Mouse (Mus musculus) midbrain, embryonic 12.5 days (tissue): ENCODE measurements around the gene Pla2g4a. TPM values are rescaled to one million over a fixed set of nuclear protein-coding genes. Genes with fewer than 3 reads are reported as not detected.
A peak's percentile ranks its signal among the peaks of the same experiment; 100 is the strongest.

Experiments
- ATAC-seq: fragments of 200-750 bp; cut with Nextera tagmentation; 2 replicates; pipeline ENCODE4 v1.8.0; 2017; ENCODE audit warnings: low read depth, moderate TSS enrichment, moderate library complexity; ENCODE audit not compliant: low FRiP score
- H3K27ac ChIP-seq: fragments of 300-500 bp; sonication (generic); replicated peaks from 2 replicates; pipeline ENCODE4 v1.5.1; 2016; ENCODE audit warnings: mild to moderate bottlenecking
- H3K27me3 ChIP-seq: fragments of 300-500 bp; sonication (generic); 2 replicates; pipeline ENCODE4 v1.6.1; 2016; ENCODE audit warnings: mild to moderate bottlenecking
- H3K36me3 ChIP-seq: fragments of 300-500 bp; sonication (generic); 2 replicates; pipeline ENCODE4 v1.6.1; 2016
- H3K4me1 ChIP-seq: fragments of 300-500 bp; sonication (generic); 2 replicates; pipeline ENCODE4 v1.6.1; 2016
- H3K4me2 ChIP-seq: fragments of 300-500 bp; sonication (generic); replicated peaks from 2 replicates; pipeline ENCODE4 v1.6.1; 2016; ENCODE audit warnings: mild to moderate bottlenecking, moderate library complexity
- H3K4me3 ChIP-seq: fragments of 300-500 bp; sonication (generic); 2 replicates; pipeline ENCODE4 v1.5.1; 2016; ENCODE audit warnings: mild to moderate bottlenecking
- H3K9ac ChIP-seq: fragments of 300-500 bp; sonication (generic); replicated peaks from 2 replicates; pipeline ENCODE4 v1.6.1; 2016; ENCODE audit warnings: mild to moderate bottlenecking, moderate library complexity
- H3K9me3 ChIP-seq: fragments of 300-500 bp; sonication (generic); 2 replicates; pipeline ENCODE4 v1.6.1; 2016; ENCODE audit warnings: mild to moderate bottlenecking
- WGBS: fragments of 180-500 bp; shearing (Covaris S2); methylation state at CpG from one replicate; pipeline ENCODE4 v1.1.7; 2016; 5-methylcytosine and 5-hydroxymethylcytosine counted together
- polyA plus RNA-seq: library from polyadenylated mRNA; unstranded; fragments of >200 nt; fragmentation: Nextera tagmentation; extraction: Ambion mirVana; gene quantifications from 2 replicates; pipeline ENCODE4 v1.2.1, GENCODE M21; 2016

The Pla2g4a gene
- polyA plus RNA-seq, 1 experiment from 2014 or later: 3.8 TPM

GRCm38 (mm10) chr1:149922219-149922618 is 38.9 kb downstream of the Pla2g4a start:
- 16% methylated on average over 1 of the region's 1 CpGs for WGBS
- no peak for ATAC-seq

GRCm38 (mm10) chr1:149921325-149921724 is 39.8 kb downstream of the Pla2g4a start:
- WGBS: 88% methylated on average over 5 of the region's 5 CpGs
- H3K9ac ChIP-seq: no peak overlapping the region
- no peak overlapping the region for H3K4me3 ChIP-seq
- H3K27me3 ChIP-seq: no peaks in the 10 kb centered on the region
- no peaks in the 10 kb centered on the region for H3K36me3 ChIP-seq
- H3K9me3 ChIP-seq: no peaks in the 10 kb centered on the region
- no peak overlapping the region for H3K27ac ChIP-seq
- H3K4me1 ChIP-seq: no peaks in the 10 kb centered on the region
- no peak for ATAC-seq
- H3K4me2 ChIP-seq: no peak overlapping the region

More at GRCm38 (mm10) chr1:149922219-149922618, 38.9 kb downstream of the Pla2g4a start:
- H3K9me3 ChIP-seq: no peaks in the 10 kb centered on the region
- no peak overlapping the region for H3K4me3 ChIP-seq
- no peak overlapping the region for H3K9ac ChIP-seq
- no peaks in the 10 kb centered on the region for H3K36me3 ChIP-seq
- H3K27ac ChIP-seq: no peak overlapping the region
- no peaks in the 10 kb centered on the region for H3K27me3 ChIP-seq
- no peak overlapping the region for H3K4me2 ChIP-seq
- no peaks in the 10 kb centered on the region for H3K4me1 ChIP-seq

GRCm38 (mm10) chr1:149919301-149919700 is 41.8 kb downstream of the Pla2g4a start:
- Histone ChIP-seq H3K9ac (no peak overlapping the region), H3K27me3 (no peaks in the 10 kb centered on the region)
- WGBS: 84% methylated on average over 7 of the region's 7 CpGs

GRCm38 (mm10) chr1:149912984-149913383 is 48.1 kb downstream of the Pla2g4a start:
- Histone ChIP-seq H3K9ac (no peak overlapping the region), H3K9me3 (no peaks in the 10 kb centered on the region), H3K4me2 (no peak overlapping the region), H3K4me3 (no peak overlapping the region), H3K36me3 (no peaks in the 10 kb centered on the region), H3K27ac (no peak overlapping the region), H3K4me1 (no peaks in the 10 kb centered on the region), H3K27me3 (no peaks in the 10 kb centered on the region)
- WGBS: 83% methylated on average over 4 of the region's 4 CpGs
- no peak for ATAC-seq

More at GRCm38 (mm10) chr1:149919301-149919700, 41.8 kb downstream of the Pla2g4a start:
- Histone ChIP-seq H3K9me3 (no peaks in the 10 kb centered on the region), H3K36me3 (no peaks in the 10 kb centered on the region), H3K27ac (no peak overlapping the region), H3K4me1 (no peaks in the 10 kb centered on the region), H3K4me2 (no peak overlapping the region), H3K4me3 (no peak overlapping the region)
- no peak for ATAC-seq

- Histone ChIP-seq H3K36me3 (no peaks in the 10 kb centered on the region), H3K27me3 (no peaks in the 10 kb centered on the region), H3K27ac (no peak overlapping the region), H3K9ac (no peak overlapping the region), H3K4me1 (no peaks in the 10 kb centered on the region), H3K4me2 (no peak overlapping the region), H3K9me3 (no peaks in the 10 kb centered on the region), H3K4me3 (no peak overlapping the region)
- WGBS: 79% methylated on average over 4 of the region's 4 CpGs
- no peak for ATAC-seq
Observed at GRCm38 (mm10) chr1:149911050-149911449, 50.0 kb downstream of the Pla2g4a start.

GRCm38 (mm10) chr1:149898001-149898625 is 63.0 kb downstream of the Pla2g4a start:
- WGBS: 85% methylated on average over 4 of the region's 4 CpGs
- H3K4me2 ChIP-seq: no peak overlapping the region
- H3K9ac ChIP-seq: no peak overlapping the region
- no peaks in the 10 kb centered on the region for H3K27me3 ChIP-seq
- H3K27ac ChIP-seq: no peak overlapping the region
- H3K36me3 ChIP-seq: no peaks in the 10 kb centered on the region
- H3K4me3 ChIP-seq: no peak overlapping the region
- peaks cover 5% of the 10 kb centered on the region; the same call in 1 of the 2 replicates for H3K4me1 ChIP-seq
- H3K9me3 ChIP-seq: no peaks in the 10 kb centered on the region
- ATAC-seq: no peak

- H3K36me3 ChIP-seq: no peaks in the 10 kb centered on the region
- H3K27ac ChIP-seq: no peak overlapping the region
- H3K27me3 ChIP-seq: no peaks in the 10 kb centered on the region
- H3K9me3 ChIP-seq: no peaks in the 10 kb centered on the region
- H3K9ac ChIP-seq: no peak overlapping the region
- ATAC-seq: peak; percentile 85
- H3K4me2 ChIP-seq: no peak overlapping the region
- no peak overlapping the region for H3K4me3 ChIP-seq
- WGBS: 58% methylated on average over 5 of the region's 5 CpGs
- peaks cover 5% of the 10 kb centered on the region; the same call in 1 of the 2 replicates for H3K4me1 ChIP-seq
Observed at GRCm38 (mm10) chr1:149896590-149896989, 64.5 kb downstream of the Pla2g4a start.

GRCm38 (mm10) chr1:149894940-149895339 is 66.2 kb downstream of the Pla2g4a start:
- no peak overlapping the region for H3K4me2 ChIP-seq
- H3K27me3 ChIP-seq: no peaks in the 10 kb centered on the region
- no peaks in the 10 kb centered on the region for H3K36me3 ChIP-seq
- H3K27ac ChIP-seq: no peak overlapping the region
- no peak overlapping the region for H3K4me3 ChIP-seq
- no peak overlapping the region for H3K9ac ChIP-seq
- WGBS: 91% methylated on average over 8 of the region's 8 CpGs
- no peaks in the 10 kb centered on the region for H3K9me3 ChIP-seq
- ATAC-seq: no peak
- peaks cover 5% of the 10 kb centered on the region; the same call in 1 of the 2 replicates for H3K4me1 ChIP-seq

GRCm38 (mm10) chr1:149893903-149894302 is 67.2 kb downstream of the Pla2g4a start:
- Histone ChIP-seq H3K27ac (no peak overlapping the region), H3K27me3 (no peaks in the 10 kb centered on the region), H3K36me3 (no peaks in the 10 kb centered on the region), H3K9me3 (no peaks in the 10 kb centered on the region), H3K9ac (no peak overlapping the region), H3K4me2 (no peak overlapping the region), H3K4me1 (peaks cover 5% of the 10 kb centered on the region; the same call in 1 of the 2 replicates), H3K4me3 (no peak overlapping the region)
- 82% methylated on average over 2 of the region's 2 CpGs for WGBS
- ATAC-seq: no peak

GRCm38 (mm10) chr1:149891057-149891456 is 70.0 kb downstream of the Pla2g4a start:
- Histone ChIP-seq H3K9me3 (no peaks in the 10 kb centered on the region), H3K27me3 (no peaks in the 10 kb centered on the region), H3K4me1 (peaks cover under 1% of the 10 kb centered on the region; the same call in 1 of the 2 replicates), H3K9ac (no peak overlapping the region), H3K4me3 (no peak overlapping the region), H3K4me2 (no peak overlapping the region), H3K27ac (no peak overlapping the region), H3K36me3 (no peaks in the 10 kb centered on the region)
- no peak for ATAC-seq
- 81% methylated on average over 5 of the region's 5 CpGs for WGBS

GRCm38 (mm10) chr1:149882419-149883025 is 78.6 kb downstream of the Pla2g4a start:
- Histone ChIP-seq H3K27me3 (no peaks in the 10 kb centered on the region), H3K4me3 (no peak overlapping the region), H3K4me2 (no peak overlapping the region), H3K27ac (no peak overlapping the region), H3K9me3 (no peaks in the 10 kb centered on the region), H3K4me1 (no peaks in the 10 kb centered on the region), H3K36me3 (no peaks in the 10 kb centered on the region), H3K9ac (no peak overlapping the region)
- 82% methylated on average over 6 of the region's 6 CpGs for WGBS
- ATAC-seq: no peak

GRCm38 (mm10) chr1:149878175-149878574 is 82.9 kb downstream of the Pla2g4a start:
- Histone ChIP-seq H3K4me3 (no peak overlapping the region), H3K9me3 (no peaks in the 10 kb centered on the region), H3K36me3 (no peaks in the 10 kb centered on the region), H3K27ac (no peak overlapping the region), H3K9ac (no peak overlapping the region), H3K4me2 (no peak overlapping the region), H3K4me1 (no peaks in the 10 kb centered on the region), H3K27me3 (no peaks in the 10 kb centered on the region)
- 87% methylated on average over 3 of the region's 3 CpGs for WGBS
- no peak for ATAC-seq
